Mouse (Mus musculus) liver, postnatal 0 days (tissue): ENCODE data around the gene Prdx1. TPM values are rescaled to one million over a fixed set of nuclear protein-coding genes. Genes with fewer than 3 reads are reported as not detected.

Experiments
- ATAC-seq: fragments of 200-750 bp; cut with Nextera tagmentation; 2 replicates; pipeline ENCODE4 v1.8.0; 2017; ENCODE audit warnings: mild to moderate bottlenecking, moderate library complexity
- DNase-seq: peaks from one replicate; pipeline ENCODE4 v3.0.0-alpha.2; 2016
- H3K27ac ChIP-seq: fragments of 300-500 bp; sonication (generic); 2 replicates; pipeline ENCODE4 v1.5.1; 2014; ENCODE audit warnings: antibody characterized with exemption, moderate library complexity, mild to moderate bottlenecking, low read depth
- H3K27me3 ChIP-seq: fragments of 300-500 bp; sonication (generic); 2 replicates; pipeline ENCODE4 v1.6.1; 2014; ENCODE audit warnings: low read length, control low read depth, mixed read lengths; ENCODE audit not compliant: insufficient read depth
- H3K36me3 ChIP-seq: fragments of 300-500 bp; sonication (generic); replicated peaks from 2 replicates; pipeline ENCODE4 v1.6.1; 2014; ENCODE audit warnings: mild to moderate bottlenecking, control low read depth, low read length, moderate library complexity, mixed read lengths; ENCODE audit not compliant: insufficient read depth
- H3K4me1 ChIP-seq: fragments of 300-500 bp; sonication (generic); 2 replicates; pipeline ENCODE4 v1.6.1; 2014; ENCODE audit warnings: antibody characterized with exemption, mild to moderate bottlenecking, control low read depth; ENCODE audit not compliant: insufficient read depth
- H3K4me2 ChIP-seq: fragments of 300-500 bp; sonication (generic); 2 replicates; pipeline ENCODE4 v1.6.1; 2014; ENCODE audit warnings: low read depth, mild to moderate bottlenecking, low read length, moderate library complexity, mixed read lengths
- H3K4me3 ChIP-seq: fragments of 300-500 bp; sonication (generic); 2 replicates; pipeline ENCODE4 v1.5.1; 2014; ENCODE audit warnings: low read depth, low read length
- H3K9ac ChIP-seq: fragments of 300-500 bp; sonication (generic); replicated peaks from 2 replicates; pipeline ENCODE4 v1.6.1; 2014; ENCODE audit warnings: mild to moderate bottlenecking, moderate library complexity
- H3K9me3 ChIP-seq: fragments of 300-500 bp; sonication (generic); 2 replicates; pipeline ENCODE4 v1.6.1; 2016; ENCODE audit warnings: mild to moderate bottlenecking, control low read depth, low read length, mixed read lengths
- CTCF ChIP-seq: sonication (generic); IDR thresholded peaks from 2 replicates; pipeline ENCODE4 v1.5.1; 2016; ENCODE audit warnings: antibody characterized with exemption, low read depth
- EP300 ChIP-seq: IDR thresholded peaks from 2 replicates; pipeline ENCODE4 v1.6.1; 2016; ENCODE audit warnings: antibody characterized with exemption, low read depth, mild to moderate bottlenecking
- WGBS: fragments of 180-500 bp; shearing (Covaris S2); extraction: QIAGEN DNeasy Blood & Tissue Kit; methylation state at CpG from one replicate; pipeline ENCODE4 v1.1.7; 2014; ENCODE audit not compliant: insufficient replicate concordance; 5-methylcytosine and 5-hydroxymethylcytosine counted together
- polyA plus RNA-seq: library from polyadenylated mRNA; unstranded; fragments of >200 nt; fragmentation: Nextera tagmentation; extraction: Ambion mirVana; gene quantifications from 2 replicates; pipeline ENCODE4 v1.2.1, GENCODE M21; 2015

Prdx1 gene
- polyA plus RNA-seq, 1 experiment from 2014 or later = 2,167 TPM

- DNase-seq (no peak), ATAC-seq (no peak)
- Histone ChIP-seq H3K9me3 (no peaks in the 10 kb centered on the region), H3K4me1 (no peaks in the 10 kb centered on the region), H3K9ac (no peak overlapping the region), H3K27ac (no peak overlapping the region), H3K27me3 (no peaks in the 10 kb centered on the region), H3K4me3 (no peak overlapping the region), H3K4me2 (no peak overlapping the region), H3K36me3 (no peaks in the 10 kb centered on the region; the same call in 1 of the 2 replicates)
- TF ChIP-seq CTCF (no peak), EP300 (no peak)
- 63% methylated on average over 9 of the region's 9 CpGs for WGBS
Observed at GRCm38 (mm10) chr4:116738972-116739751, 53.8 kb downstream of the Prdx1 start.

- no peak overlapping the region for H3K27ac ChIP-seq
- no peaks in the 10 kb centered on the region for H3K27me3 ChIP-seq
- H3K9me3 ChIP-seq = no peaks in the 10 kb centered on the region
- H3K4me2 ChIP-seq = no peak overlapping the region
- ATAC-seq = no peak
- TF ChIP-seq CTCF (no peak), EP300 (no peak)
- H3K4me1 ChIP-seq = no peaks in the 10 kb centered on the region
- H3K36me3 ChIP-seq = no peaks in the 10 kb centered on the region
- no peak overlapping the region for H3K4me3 ChIP-seq
- no peak for DNase-seq
- no peak overlapping the region for H3K9ac ChIP-seq
- WGBS = 83% methylated on average over 2 of the region's 2 CpGs
Observed at GRCm38 (mm10) chr4:116749750-116750149, 64.4 kb downstream of the Prdx1 start.

Other genes with a start within 250 kb of the Prdx1 start
- 2.4 and 2.8 TPM in 2 replicates for gene Mast2, start 221.4 kb upstream of the Prdx1 start, polyA plus RNA-seq
- gene Ipp, start 178.0 kb upstream of the Prdx1 start, polyA plus RNA-seq = 8.1 and 9.1 TPM in 2 replicates
- 16.5 and 17.2 TPM in 2 replicates for gene Tmem69, start 129.6 kb upstream of the Prdx1 start, polyA plus RNA-seq
- 14.0 and 16.2 TPM in 2 replicates for gene Gpbp1l1, start 127.9 kb upstream of the Prdx1 start, polyA plus RNA-seq
- 2.9 TPM in 2 replicates for gene Ccdc17, start 88.9 kb upstream of the Prdx1 start, polyA plus RNA-seq
- 30.0 and 30.6 TPM in 2 replicates for gene Nasp, start 57.6 kb upstream of the Prdx1 start, polyA plus RNA-seq
- gene Akr1a1, start 33.9 kb upstream of the Prdx1 start, polyA plus RNA-seq = 320 and 321 TPM in 2 replicates
- gene Mmachc, start 22.9 kb downstream of the Prdx1 start, polyA plus RNA-seq = 10.8 and 10.9 TPM in 2 replicates
- 6.1 and 8.4 TPM in 2 replicates for gene Ccdc163, start 23.0 kb downstream of the Prdx1 start, polyA plus RNA-seq
- 5.8 and 6.2 TPM in 2 replicates for gene Tesk2, start 35.4 kb downstream of the Prdx1 start, polyA plus RNA-seq
- 9.2 and 9.3 TPM in 2 replicates for gene Toe1, start 122.1 kb downstream of the Prdx1 start, polyA plus RNA-seq
- 1.4 and 1.7 TPM in 2 replicates for gene Mutyh, start 122.2 kb downstream of the Prdx1 start, polyA plus RNA-seq
- 0.22 TPM in 1 of 2 replicates, not detected in the other for gene Hpdl, start 136.2 kb downstream of the Prdx1 start, polyA plus RNA-seq
- 0.06 TPM in 2 replicates for gene Zswim5, start 191.8 kb downstream of the Prdx1 start, polyA plus RNA-seq